Mouse (Mus musculus) forebrain, embryonic 10.5 days (tissue): Measurements from ENCODE around the gene Eipr1. TPM values are rescaled to one million over a fixed set of nuclear protein-coding genes. Genes with fewer than 3 reads are reported as not detected.
"Not testable (repeated sequence)": the region's sequence is repeated elsewhere in the genome, so short reads cannot be mapped to it uniquely, and the experiment has no call there.

Source experiments
- DNase-seq: peaks from one replicate; pipeline ENCODE4 v3.0.0-alpha.2; 2017; ENCODE audit warnings: low spot score; ENCODE audit errors: extremely low spot score
- H3K27ac ChIP-seq: fragments of 300-500 bp; sonication (generic); 2 replicates; pipeline ENCODE4 v1.5.1; 2016; ENCODE audit warnings: mild to moderate bottlenecking
- H3K27me3 ChIP-seq: fragments of 300-500 bp; sonication (generic); 2 replicates; pipeline ENCODE4 v1.6.1; 2016; ENCODE audit warnings: mild to moderate bottlenecking; ENCODE audit not compliant: poor library complexity, severe bottlenecking
- H3K36me3 ChIP-seq: fragments of 300-500 bp; sonication (generic); replicated peaks from 2 replicates; pipeline ENCODE4 v1.6.1; 2016; ENCODE audit warnings: mild to moderate bottlenecking, moderate library complexity
- H3K4me1 ChIP-seq: fragments of 300-500 bp; sonication (generic); 2 replicates; pipeline ENCODE4 v1.6.1; 2016
- H3K4me3 ChIP-seq: fragments of 300-500 bp; sonication (generic); 2 replicates; pipeline ENCODE4 v1.5.1; 2016; ENCODE audit warnings: mild to moderate bottlenecking, moderate library complexity
- H3K9me3 ChIP-seq: fragments of 300-500 bp; sonication (generic); 2 replicates; pipeline ENCODE4 v1.6.1; 2016; ENCODE audit warnings: mild to moderate bottlenecking, moderate library complexity
- WGBS: fragments of 180-500 bp; shearing (Covaris S2); methylation state at CpG from one replicate; pipeline ENCODE4 v1.1.7; 2016; 5-methylcytosine and 5-hydroxymethylcytosine counted together
- polyA plus RNA-seq: library from polyadenylated mRNA; unstranded; fragments of >200 nt; fragmentation: Nextera tagmentation; extraction: Ambion mirVana; gene quantifications from 2 replicates; pipeline ENCODE4 v1.2.1, GENCODE M21; 2016

Eipr1 gene
- polyA plus RNA-seq, 1 experiment from 2014 or later = 40.5 TPM

GRCm38 (mm10) chr12:28906016-28906415 lies 154.4 kb downstream of the Eipr1 start:
- Histone ChIP-seq H3K9me3 (no peaks in the 10 kb centered on the region), H3K36me3 (no peaks in the 10 kb centered on the region), H3K27me3 (no peaks in the 10 kb centered on the region), H3K27ac (no peak overlapping the region), H3K4me1 (peaks cover 24% of the 10 kb centered on the region), H3K4me3 (no peak overlapping the region)
- WGBS = 86% methylated on average over 1 of the region's 1 CpGs
- no peak for DNase-seq

GRCm38 (mm10) chr12:28906809-28907297 lies 155.2 kb downstream of the Eipr1 start:
- no peak for DNase-seq
- no peaks in the 10 kb centered on the region for H3K9me3 ChIP-seq
- H3K4me1 ChIP-seq = peaks cover 24% of the 10 kb centered on the region
- no peak overlapping the region for H3K4me3 ChIP-seq
- no peaks in the 10 kb centered on the region for H3K27me3 ChIP-seq
- 0 out of 2 replicates have a peak overlapping the region, but pooled peaks have one; percentile 35 for H3K27ac ChIP-seq
- 39% methylated on average over 7 of the region's 7 CpGs for WGBS
- no peaks in the 10 kb centered on the region for H3K36me3 ChIP-seq

- no peak overlapping the region for H3K4me3 ChIP-seq
- 32% methylated on average over 9 of the region's 9 CpGs for WGBS
- H3K27ac ChIP-seq = 0 out of 2 replicates have a peak overlapping the region, but pooled peaks have one; percentile 15
- DNase-seq = no peak
- no peaks in the 10 kb centered on the region for H3K36me3 ChIP-seq
- no peaks in the 10 kb centered on the region for H3K9me3 ChIP-seq
- H3K4me1 ChIP-seq = peaks cover 24% of the 10 kb centered on the region
- no peaks in the 10 kb centered on the region for H3K27me3 ChIP-seq
Measured at GRCm38 (mm10) chr12:28907814-28908213, 156.2 kb downstream of the Eipr1 start.

- H3K27ac ChIP-seq = peak overlapping the region; percentile 5; the same call in 1 of the 2 replicates
- no peak overlapping the region for H3K4me3 ChIP-seq
- DNase-seq = no peak
- 91% methylated on average over 5 of the region's 5 CpGs for WGBS
- H3K36me3 ChIP-seq = no peaks in the 10 kb centered on the region
- no peaks in the 10 kb centered on the region for H3K27me3 ChIP-seq
- peaks cover 24% of the 10 kb centered on the region for H3K4me1 ChIP-seq
- no peaks in the 10 kb centered on the region for H3K9me3 ChIP-seq
Measured at GRCm38 (mm10) chr12:28909851-28910250, 158.2 kb downstream of the Eipr1 start.

- H3K9me3 ChIP-seq = no peaks in the 10 kb centered on the region
- H3K27ac ChIP-seq = no peak overlapping the region
- H3K36me3 ChIP-seq = no peaks in the 10 kb centered on the region
- peaks cover 24% of the 10 kb centered on the region for H3K4me1 ChIP-seq
- 69% methylated on average over 8 of the region's 8 CpGs for WGBS
- H3K4me3 ChIP-seq = no peak overlapping the region
- DNase-seq = no peak
- no peaks in the 10 kb centered on the region for H3K27me3 ChIP-seq
Measured at GRCm38 (mm10) chr12:28910568-28910967, 159.0 kb downstream of the Eipr1 start.

GRCm38 (mm10) chr12:28912351-28912936 lies 160.8 kb downstream of the Eipr1 start:
- H3K27ac ChIP-seq = no peak overlapping the region
- H3K4me1 ChIP-seq = peaks cover 12% of the 10 kb centered on the region
- no peaks in the 10 kb centered on the region for H3K27me3 ChIP-seq
- H3K9me3 ChIP-seq = no peaks in the 10 kb centered on the region
- DNase-seq = no peak
- H3K4me3 ChIP-seq = no peak overlapping the region
- no peaks in the 10 kb centered on the region for H3K36me3 ChIP-seq
- 89% methylated on average over 18 of the region's 18 CpGs for WGBS

- 68% methylated on average over 3 of the region's 3 CpGs for WGBS
- Histone ChIP-seq H3K27ac (no peak overlapping the region), H3K4me3 (no peak overlapping the region), H3K9me3 (no peaks in the 10 kb centered on the region), H3K27me3 (no peaks in the 10 kb centered on the region), H3K36me3 (no peaks in the 10 kb centered on the region), H3K4me1 (peaks cover 5% of the 10 kb centered on the region)
- DNase-seq = no peak
Measured at GRCm38 (mm10) chr12:28913099-28913498, 161.5 kb downstream of the Eipr1 start.

GRCm38 (mm10) chr12:28914056-28914455 lies 162.5 kb downstream of the Eipr1 start:
- not testable (repeated sequence) for H3K4me3 ChIP-seq, DNase-seq, H3K36me3 ChIP-seq, H3K27me3 ChIP-seq, H3K27ac ChIP-seq, H3K4me1 ChIP-seq, H3K9me3 ChIP-seq
- WGBS = 100% methylated on average over 1 of the region's 1 CpGs

Other genes starting within 250 kb of the Eipr1 start
- gene Dcdc2c, start 199.4 kb upstream of the Eipr1 start, polyA plus RNA-seq = 0.21 and 0.22 TPM in 2 replicates
- gene Allc, start 169.3 kb upstream of the Eipr1 start, polyA plus RNA-seq = not detected in 2 replicates
- gene Colec11, start 128.4 kb upstream of the Eipr1 start, polyA plus RNA-seq = 0.10 and 0.23 TPM in 2 replicates
- 656 and 679 TPM in 2 replicates for gene Rps7, start 115.8 kb upstream of the Eipr1 start, polyA plus RNA-seq
- 33.6 and 37.1 TPM in 2 replicates for gene Rnaseh1, start 102.2 kb upstream of the Eipr1 start, polyA plus RNA-seq
- 53.4 and 59.2 TPM in 2 replicates for gene Adi1, start 76.6 kb upstream of the Eipr1 start, polyA plus RNA-seq
- 33.5 and 36.9 TPM in 2 replicates for gene Trappc12, start 1.3 kb upstream of the Eipr1 start, polyA plus RNA-seq